Comparison of ENCODE assay signal across 21 mouse cellular contexts in genomic region chr10:122989916-122990315, GRCm38 (mm10).
DNase-seq lines count a peak whose midpoint lies in the region; ATAC-seq lines count a peak whose summit lies in the region.
"Had no signal": no experiment of that assay in that cellular context is flagged by ENCODE, and none has a peak within 500 bp of the region (broad histone marks: within the 10 kb centered on the region; RNA-seq: fewer than 3 reads in every experiment).

No protein-coding gene starts in this region.

- H3K4me3 ChIP-seq in forebrain, embryonic 15.5 days: no peak overlapping the region
- H3K4me3 ChIP-seq in forebrain, embryonic 10.5 days: no peak overlapping the region
- H3K4me3 ChIP-seq in heart, embryonic 12.5 days: no peak overlapping the region
- H3K4me3 ChIP-seq: embryonic facial prominence, embryonic 13.5 days; limb, embryonic 10.5 days; midbrain, embryonic 15.5 days; myocyte; neural tube, embryonic 15.5 days had no signal

- no peak overlapping the region for H3K4me2 ChIP-seq in forebrain, embryonic 15.5 days (replicated peaks)
- H3K4me2 ChIP-seq in heart, embryonic 12.5 days: no peak overlapping the region
- H3K4me2 ChIP-seq: embryonic facial prominence, embryonic 13.5 days; hindbrain, embryonic 14.5 days; midbrain, embryonic 15.5 days; neural tube, embryonic 15.5 days had no signal

- peak overlapping the region; percentile 59; the same call in 1 of the 2 replicates for H3K27ac ChIP-seq in forebrain, embryonic 15.5 days (replicated peaks)
- no peak overlapping the region for H3K27ac ChIP-seq in forebrain, embryonic 10.5 days
- peak overlapping the region; percentile 51; the same call in 1 of the 2 replicates for H3K27ac ChIP-seq in heart, embryonic 12.5 days (ENCODE audit: poor library complexity, severe bottlenecking)
- H3K27ac ChIP-seq: hindbrain, embryonic 14.5 days; limb, embryonic 10.5 days; midbrain, embryonic 15.5 days had no signal

- intact Hi-C loops in heart, postnatal 36 days (cut with DNase I): no loop called here

- 89% methylated on average over 9 of the region's 9 CpGs for WGBS in forebrain, embryonic 15.5 days
- WGBS in forebrain, embryonic 10.5 days: 96% methylated on average over 9 of the region's 9 CpGs
- 89% methylated on average over 9 of the region's 9 CpGs for WGBS in heart, embryonic 12.5 days

- no peaks in the 10 kb centered on the region for H3K27me3 ChIP-seq in forebrain, embryonic 15.5 days
- H3K27me3 ChIP-seq in forebrain, embryonic 10.5 days (ENCODE audit: poor library complexity, severe bottlenecking): no peaks in the 10 kb centered on the region
- H3K27me3 ChIP-seq in heart, embryonic 12.5 days (replicated peaks): no peaks in the 10 kb centered on the region
- H3K27me3 ChIP-seq: embryonic facial prominence, embryonic 13.5 days; midbrain, embryonic 15.5 days; neural tube, embryonic 15.5 days had no signal

- no peak for ATAC-seq in forebrain, embryonic 15.5 days (replicated peaks)
- ATAC-seq in heart, embryonic 12.5 days (ENCODE audit: insufficient number of reproducible peaks, low FRiP score): no peak
- ATAC-seq: activated CD4-positive, CD25-positive, alpha-beta regulatory T cell, adult 4 months; liver, postnatal 0 days; midbrain, embryonic 15.5 days had no signal

- H3K9ac ChIP-seq in forebrain, embryonic 15.5 days (replicated peaks): no peak overlapping the region
- no peak overlapping the region for H3K9ac ChIP-seq in heart, embryonic 12.5 days
- H3K9ac ChIP-seq: embryonic facial prominence, embryonic 13.5 days; hindbrain, embryonic 14.5 days; liver, postnatal 0 days; midbrain, embryonic 15.5 days; neural tube, embryonic 15.5 days had no signal

- peaks cover 12% of the 10 kb centered on the region; the same call in 1 of the 2 replicates for H3K36me3 ChIP-seq in forebrain, embryonic 15.5 days
- peaks cover 26% of the 10 kb centered on the region for H3K36me3 ChIP-seq in forebrain, embryonic 10.5 days (replicated peaks)
- peaks cover 21% of the 10 kb centered on the region for H3K36me3 ChIP-seq in heart, embryonic 12.5 days
- H3K36me3 ChIP-seq: midbrain, embryonic 15.5 days had no signal

- H3K4me1 ChIP-seq in forebrain, embryonic 15.5 days: peaks cover 27% of the 10 kb centered on the region
- H3K4me1 ChIP-seq in forebrain, embryonic 10.5 days: peaks cover 19% of the 10 kb centered on the region
- H3K4me1 ChIP-seq in heart, embryonic 12.5 days (replicated peaks): peaks cover 43% of the 10 kb centered on the region

- no peak for DNase-seq in forebrain, embryonic 10.5 days (ENCODE audit: extremely low spot score, low spot score)
- no peak for DNase-seq in heart, postnatal 36 days
- DNase-seq in layer of hippocampus, adult 9-11 months: peak; percentile 17
- no peak for DNase-seq in layer of hippocampus, postnatal 10 days (ENCODE audit: low spot score in 2 of 2)
- DNase-seq in gonadal fat pad, adult 2 months (ENCODE audit: low read depth): peak; percentile 62
- DNase-seq: adrenal gland, postnatal 10 days; kidney, adult 8-10 months; kidney, postnatal 14 days; liver, postnatal 0 days; lung, postnatal 14 days; thymus, postnatal 36 days had no signal

- no peaks in the 10 kb centered on the region for H3K9me3 ChIP-seq in forebrain, embryonic 15.5 days
- H3K9me3 ChIP-seq in forebrain, embryonic 10.5 days: no peaks in the 10 kb centered on the region
- H3K9me3 ChIP-seq in heart, embryonic 12.5 days (replicated peaks): no peaks in the 10 kb centered on the region
- H3K9me3 ChIP-seq: embryonic facial prominence, embryonic 13.5 days; G1E; limb, embryonic 10.5 days; midbrain, embryonic 15.5 days; neural tube, embryonic 15.5 days had no signal

Comparison
In these comparisons a context has a peak if more than half of its experiments do, and no peak if none do; other contexts are left out.
1. DNase-seq: peak in layer of hippocampus, adult 9-11 months (single experiment) and gonadal fat pad, adult 2 months (single experiment); none in forebrain, embryonic 10.5 days (single experiment), heart, postnatal 36 days (0 of 2) and layer of hippocampus, postnatal 10 days (0 of 2).